Mouse (Mus musculus) limb, embryonic 12.5 days (tissue): ENCODE data around the gene Ccdc134. TPM values are rescaled to one million over a fixed set of nuclear protein-coding genes. Genes with fewer than 3 reads are reported as not detected.
A peak's percentile ranks its signal among the peaks of the same experiment; 100 is the strongest.

Experiments
- ATAC-seq: fragments of 200-750 bp; cut with Nextera tagmentation; 2 replicates; pipeline ENCODE4 v1.8.0; 2017; ENCODE audit warnings: low read depth, moderate TSS enrichment; ENCODE audit not compliant: insufficient number of reproducible peaks, insufficient read depth, low FRiP score, low TSS enrichment
- H3K27ac ChIP-seq: fragments of 300-500 bp; sonication (generic); 2 replicates; pipeline ENCODE4 v1.5.1; 2016; ENCODE audit warnings: mild to moderate bottlenecking, moderate library complexity
- H3K27me3 ChIP-seq: fragments of 300-500 bp; sonication (generic); 2 replicates; pipeline ENCODE4 v1.6.1; 2016; ENCODE audit warnings: mild to moderate bottlenecking, moderate library complexity
- H3K36me3 ChIP-seq: fragments of 300-500 bp; sonication (generic); 2 replicates; pipeline ENCODE4 v1.6.1; 2016; ENCODE audit warnings: mild to moderate bottlenecking, moderate library complexity
- H3K4me1 ChIP-seq: fragments of 300-500 bp; sonication (generic); replicated peaks from 2 replicates; pipeline ENCODE4 v1.6.1; 2016
- H3K4me2 ChIP-seq: fragments of 300-500 bp; sonication (generic); 2 replicates; pipeline ENCODE4 v1.6.1; 2016; ENCODE audit warnings: mild to moderate bottlenecking, moderate library complexity
- H3K4me3 ChIP-seq: fragments of 300-500 bp; sonication (generic); replicated peaks from 2 replicates; pipeline ENCODE4 v1.5.1; 2016; ENCODE audit warnings: mild to moderate bottlenecking
- H3K9ac ChIP-seq: fragments of 300-500 bp; sonication (generic); replicated peaks from 2 replicates; pipeline ENCODE4 v1.6.1; 2016; ENCODE audit warnings: mild to moderate bottlenecking, moderate library complexity
- H3K9me3 ChIP-seq: fragments of 300-500 bp; sonication (generic); 2 replicates; pipeline ENCODE4 v1.6.1; 2016; ENCODE audit warnings: mild to moderate bottlenecking, moderate library complexity
- WGBS: fragments of 180-500 bp; shearing (Covaris S2); methylation state at CpG from one replicate; pipeline ENCODE4 v1.1.7; 2016; 5-methylcytosine and 5-hydroxymethylcytosine counted together
- polyA plus RNA-seq: library from polyadenylated mRNA; unstranded; fragments of >200 nt; fragmentation: Nextera tagmentation; extraction: Ambion mirVana; gene quantifications from 2 replicates; pipeline ENCODE4 v1.2.1, GENCODE M21; 2016

Gene Ccdc134
- polyA plus RNA-seq, 1 experiment from 2014 or later, result 23.4 TPM

DNA sequence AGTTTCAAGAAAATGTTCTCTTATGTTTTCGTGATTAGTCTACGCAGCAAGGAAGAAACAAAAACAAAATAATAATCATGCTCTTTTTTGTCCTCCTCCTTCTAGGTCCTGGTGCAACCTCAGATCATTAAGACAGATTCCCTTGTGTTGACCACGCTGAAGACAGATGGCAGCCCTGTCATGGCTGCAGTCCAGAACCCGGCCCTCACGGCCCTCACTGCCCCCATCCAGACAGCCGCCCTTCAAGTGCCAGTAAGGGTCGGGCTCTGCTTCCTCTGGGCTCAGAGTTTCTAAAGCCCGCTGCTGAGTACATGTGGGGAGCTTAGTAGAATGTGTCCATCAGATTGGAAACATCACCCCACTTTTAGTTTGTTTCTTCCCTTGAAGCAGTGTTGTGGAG lies 44.9 kb downstream of the Ccdc134 start:
- H3K4me2 ChIP-seq, result no peak overlapping the region
- no peaks in the 10 kb centered on the region for H3K9me3 ChIP-seq
- H3K27ac ChIP-seq, result no peak overlapping the region
- H3K4me1 ChIP-seq, result peaks cover under 1% of the 10 kb centered on the region; the same call in 1 of the 2 replicates
- H3K27me3 ChIP-seq, result no peaks in the 10 kb centered on the region
- H3K36me3 ChIP-seq, result peaks cover 81% of the 10 kb centered on the region
- no peak overlapping the region for H3K9ac ChIP-seq
- WGBS, result 93% methylated on average over 8 of the region's 8 CpGs
- no peak for ATAC-seq
- H3K4me3 ChIP-seq, result no peak overlapping the region

DNA sequence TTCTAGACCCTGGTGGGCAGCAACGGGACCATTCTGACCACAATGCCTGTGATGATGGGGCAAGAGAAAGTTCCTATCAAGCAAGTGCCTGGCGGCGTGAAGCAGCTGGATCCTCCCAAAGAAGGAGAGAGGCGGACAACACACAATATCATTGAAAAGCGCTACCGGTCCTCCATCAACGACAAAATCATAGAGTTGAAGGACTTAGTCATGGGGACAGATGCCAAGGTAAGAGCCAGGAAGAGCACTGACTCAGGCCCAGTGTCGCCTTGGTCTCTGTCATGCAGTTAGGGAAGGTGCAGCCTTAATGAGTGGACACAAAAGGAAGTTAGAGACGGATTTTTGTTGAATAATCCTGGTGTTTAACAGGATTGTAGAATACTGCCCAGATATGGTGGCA lies 47.4 kb downstream of the Ccdc134 start:
- no peak for ATAC-seq
- H3K36me3 ChIP-seq, result peaks cover 97% of the 10 kb centered on the region

DNA sequence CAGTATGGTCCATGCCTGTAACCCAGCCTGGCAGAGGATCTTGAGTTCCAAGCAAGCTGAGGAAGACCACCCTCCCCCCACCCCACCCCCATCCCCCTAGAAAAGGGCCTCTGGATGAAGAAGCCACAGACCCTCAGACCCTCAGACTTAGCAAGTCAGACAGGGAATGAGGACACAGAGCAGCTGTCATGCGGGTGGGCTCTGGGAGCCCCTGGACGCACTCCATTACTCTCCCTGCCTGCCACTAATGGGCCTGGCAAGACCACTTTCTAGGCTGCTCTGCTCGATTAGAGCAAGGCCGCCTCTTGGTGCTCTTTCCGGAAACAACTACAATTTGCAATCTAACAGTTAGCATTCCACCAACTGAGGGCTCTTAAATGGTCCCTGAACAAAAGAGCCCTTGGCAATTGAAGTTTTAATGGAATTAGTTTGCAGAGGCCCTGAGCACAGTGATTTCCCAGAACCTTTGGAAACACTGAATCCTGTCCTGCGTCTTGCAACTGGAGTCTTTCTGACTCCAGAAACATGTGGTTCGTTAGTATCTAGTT lies 50.1 kb downstream of the Ccdc134 start:
- WGBS, result 81% methylated on average over 7 of the region's 7 CpGs
- H3K9me3 ChIP-seq, result peaks cover 9% of the 10 kb centered on the region
- H3K36me3 ChIP-seq, result peaks cover 97% of the 10 kb centered on the region
- no peak for ATAC-seq
- H3K9ac ChIP-seq, result no peak overlapping the region
- no peak overlapping the region for H3K27ac ChIP-seq
- no peaks in the 10 kb centered on the region for H3K4me1 ChIP-seq
- H3K27me3 ChIP-seq, result no peaks in the 10 kb centered on the region
- no peak overlapping the region for H3K4me3 ChIP-seq
- H3K4me2 ChIP-seq, result no peak overlapping the region

More for the DNA sequence above, 47.4 kb downstream of the Ccdc134 start:
- H3K9ac ChIP-seq, result no peak overlapping the region
- no peak overlapping the region for H3K4me2 ChIP-seq
- H3K9me3 ChIP-seq, result no peaks in the 10 kb centered on the region
- 96% methylated on average over 9 of the region's 9 CpGs for WGBS
- H3K4me3 ChIP-seq, result no peak overlapping the region
- H3K27ac ChIP-seq, result no peak overlapping the region
- H3K4me1 ChIP-seq, result no peaks in the 10 kb centered on the region
- no peaks in the 10 kb centered on the region for H3K27me3 ChIP-seq

DNA sequence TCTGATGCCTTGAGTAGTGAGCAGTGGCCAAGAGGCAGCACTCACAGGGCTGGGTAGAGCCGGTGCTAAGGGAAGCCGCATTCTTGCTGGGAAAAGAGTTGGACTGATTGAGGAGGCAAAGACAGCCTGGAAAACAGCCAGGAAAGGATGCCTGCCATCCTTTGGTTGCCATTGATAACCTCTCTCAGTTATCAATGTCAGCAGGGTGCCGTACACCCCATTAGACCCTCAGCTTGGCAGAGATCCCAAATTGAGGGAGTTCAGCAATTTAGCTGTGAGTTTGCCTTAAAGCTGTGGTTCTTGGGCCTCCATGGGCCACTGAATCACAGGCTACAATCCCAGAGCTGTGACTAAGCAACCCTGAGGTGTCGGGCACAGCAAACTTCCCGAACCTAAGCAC lies 53.4 kb downstream of the Ccdc134 start:
- H3K4me2 ChIP-seq, result no peak overlapping the region
- no peak overlapping the region for H3K27ac ChIP-seq
- H3K4me1 ChIP-seq, result no peaks in the 10 kb centered on the region
- H3K27me3 ChIP-seq, result no peaks in the 10 kb centered on the region
- H3K9ac ChIP-seq, result no peak overlapping the region
- no peak overlapping the region for H3K4me3 ChIP-seq
- no peak for ATAC-seq
- whole genome bisulfite sequencing, result 98% methylated on average over 5 of the region's 5 CpGs
- peaks cover 9% of the 10 kb centered on the region for H3K9me3 ChIP-seq
- H3K36me3 ChIP-seq, result peaks cover 100% of the 10 kb centered on the region

DNA sequence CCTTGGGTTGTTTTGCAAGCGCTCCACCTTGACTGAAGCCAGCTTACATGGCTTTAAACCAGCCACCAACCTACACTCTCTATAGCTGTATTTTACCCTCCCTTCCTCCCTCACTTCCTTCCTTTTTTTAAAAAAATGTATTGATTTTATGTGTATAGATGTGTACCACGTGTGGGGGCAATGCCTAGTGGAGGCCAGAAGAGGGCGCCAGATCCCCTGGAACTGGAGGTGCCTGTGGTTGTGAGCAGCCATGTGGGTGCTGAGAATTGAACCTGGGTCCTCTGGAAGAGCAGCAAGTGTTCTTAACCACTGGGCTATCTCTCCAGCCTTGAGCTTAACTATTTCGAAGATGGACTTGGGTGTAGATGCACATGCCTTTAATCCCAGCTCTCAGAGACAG lies 54.6 kb downstream of the Ccdc134 start:
- Histone ChIP-seq H3K4me1 (no peaks in the 10 kb centered on the region), H3K9ac (no peak overlapping the region), H3K9me3 (peaks cover 16% of the 10 kb centered on the region), H3K4me3 (no peak overlapping the region), H3K27ac (no peak overlapping the region), H3K4me2 (no peak overlapping the region), H3K36me3 (peaks cover 100% of the 10 kb centered on the region), H3K27me3 (no peaks in the 10 kb centered on the region)
- ATAC-seq, result no peak
- 100% methylated on average over 4 of the region's 4 CpGs for WGBS

DNA sequence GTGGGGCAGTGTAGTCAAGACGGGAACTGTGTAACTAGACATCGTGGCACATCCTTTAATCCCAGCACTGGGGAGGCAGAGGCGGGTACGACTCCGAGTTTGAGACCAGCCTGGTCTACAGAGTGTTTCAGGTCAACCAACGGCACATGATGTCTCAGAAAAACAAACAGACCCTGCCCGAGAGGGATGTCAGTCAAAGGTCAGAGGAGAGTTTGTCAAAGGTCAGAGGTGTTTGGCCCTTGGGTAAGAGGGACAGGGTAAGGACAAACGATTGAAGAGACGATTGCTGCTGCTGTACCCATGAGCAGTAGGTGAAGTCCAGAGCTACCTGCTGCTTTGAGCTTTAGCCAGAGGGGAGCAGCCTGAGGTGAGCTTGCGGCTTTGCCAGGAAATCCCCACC lies 55.9 kb downstream of the Ccdc134 start:
- Histone ChIP-seq H3K4me3 (no peak overlapping the region), H3K27me3 (no peaks in the 10 kb centered on the region), H3K4me2 (no peak overlapping the region), H3K4me1 (no peaks in the 10 kb centered on the region), H3K27ac (no peak overlapping the region), H3K36me3 (peaks cover 100% of the 10 kb centered on the region), H3K9ac (no peak overlapping the region), H3K9me3 (peaks cover 17% of the 10 kb centered on the region)
- ATAC-seq, result no peak
- WGBS, result 79% methylated on average over 10 of the region's 10 CpGs

DNA sequence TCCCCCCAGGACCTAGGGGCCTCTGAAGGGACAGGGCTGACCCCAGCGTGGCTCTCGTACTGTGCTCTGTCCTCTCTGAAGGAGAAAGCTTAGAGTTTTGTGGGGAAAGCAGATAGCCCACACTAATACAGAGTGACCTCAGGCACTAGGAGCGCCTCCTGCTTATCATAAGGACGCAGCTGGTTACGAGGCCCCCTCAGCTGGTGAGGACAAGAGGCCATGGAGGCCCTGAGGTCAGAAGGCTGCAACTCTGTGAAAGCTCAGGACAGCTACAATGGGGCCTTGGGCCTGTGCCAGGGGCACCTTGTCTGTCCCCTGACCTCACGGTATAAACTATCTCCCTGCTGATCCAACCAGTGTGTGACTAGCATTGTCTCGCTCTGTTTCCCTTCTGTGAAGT lies 56.5 kb downstream of the Ccdc134 start:
- 83% methylated on average over 7 of the region's 7 CpGs for WGBS
- no peak overlapping the region for H3K4me3 ChIP-seq
- ATAC-seq, result no peak
- peaks cover 100% of the 10 kb centered on the region for H3K36me3 ChIP-seq
- no peaks in the 10 kb centered on the region for H3K27me3 ChIP-seq
- H3K9ac ChIP-seq, result no peak overlapping the region
- H3K27ac ChIP-seq, result no peak overlapping the region
- H3K9me3 ChIP-seq, result peaks cover 17% of the 10 kb centered on the region
- no peaks in the 10 kb centered on the region for H3K4me1 ChIP-seq
- no peak overlapping the region for H3K4me2 ChIP-seq

DNA sequence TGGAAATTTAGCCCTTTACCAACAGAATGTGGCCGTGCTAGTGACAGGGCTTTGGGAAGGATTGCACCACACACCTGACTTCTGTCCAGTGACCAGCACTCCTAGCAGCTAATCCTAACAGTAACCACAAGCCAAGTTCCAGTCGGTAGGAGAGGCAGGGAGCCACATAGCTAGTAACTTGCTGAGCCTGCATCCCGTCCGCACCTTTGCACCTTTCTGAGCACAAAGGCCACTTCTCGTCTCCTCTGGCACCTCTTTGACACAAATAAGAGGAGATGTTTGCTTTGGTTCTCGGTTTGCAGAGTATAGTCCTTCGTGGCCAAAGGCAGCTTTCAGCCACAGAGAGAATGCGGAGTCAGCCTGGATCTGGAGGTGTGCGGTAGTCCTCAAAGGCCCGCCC lies 56.9 kb downstream of the Ccdc134 start:
- ATAC-seq, result no peak
- H3K27me3 ChIP-seq, result no peaks in the 10 kb centered on the region
- no peak overlapping the region for H3K4me3 ChIP-seq
- WGBS, result 89% methylated on average over 10 of the region's 10 CpGs
- peaks cover 100% of the 10 kb centered on the region for H3K36me3 ChIP-seq
- no peak overlapping the region for H3K4me2 ChIP-seq
- peaks cover 17% of the 10 kb centered on the region for H3K9me3 ChIP-seq
- 0 out of 2 replicates have a peak overlapping the region, but pooled peaks have one; percentile 23 for H3K9ac ChIP-seq
- H3K27ac ChIP-seq, result no peak overlapping the region
- no peaks in the 10 kb centered on the region for H3K4me1 ChIP-seq

DNA sequence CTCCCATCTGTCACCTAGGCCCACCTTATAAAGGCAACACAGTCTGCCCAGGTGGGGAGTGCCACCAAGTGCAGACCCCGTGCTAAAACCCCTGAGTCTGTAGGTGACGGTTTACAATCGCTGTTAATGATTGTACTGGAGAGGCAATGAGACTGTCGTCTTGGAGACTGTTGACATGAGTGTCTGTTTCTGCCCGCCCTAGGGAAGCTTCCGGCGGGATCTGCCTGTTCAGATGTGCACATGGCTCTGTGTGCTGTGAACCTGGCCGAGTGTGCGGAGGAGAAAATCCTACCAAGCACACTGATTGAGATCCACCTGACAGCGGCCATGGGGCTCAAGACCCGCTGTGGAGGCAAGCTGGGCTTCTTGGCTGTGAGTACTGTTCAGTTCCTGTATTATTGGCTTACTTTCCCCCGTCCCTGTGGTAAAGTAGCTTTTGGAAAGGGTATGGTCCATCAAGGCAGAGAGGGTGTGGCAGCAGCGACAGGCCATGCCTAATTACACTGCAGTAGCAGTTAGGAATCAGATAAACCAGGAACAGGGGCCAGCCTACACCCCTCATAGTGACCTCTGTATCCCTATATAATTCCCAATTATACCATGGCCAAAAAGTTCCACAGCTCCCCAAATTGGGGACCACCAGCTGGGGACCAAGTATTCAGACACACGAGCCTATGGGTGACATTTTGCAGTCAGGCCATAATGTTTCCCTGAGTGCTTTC lies 57.5 kb downstream of the Ccdc134 start:
- Histone ChIP-seq H3K4me3 (no peak overlapping the region), H3K27ac (no peak overlapping the region), H3K9me3 (peaks cover 17% of the 10 kb centered on the region), H3K27me3 (no peaks in the 10 kb centered on the region), H3K4me2 (no peak overlapping the region), H3K36me3 (peaks cover 99% of the 10 kb centered on the region), H3K4me1 (no peaks in the 10 kb centered on the region), H3K9ac (no peak overlapping the region)
- 89% methylated on average over 14 of the region's 14 CpGs for WGBS
- no peak for ATAC-seq

DNA sequence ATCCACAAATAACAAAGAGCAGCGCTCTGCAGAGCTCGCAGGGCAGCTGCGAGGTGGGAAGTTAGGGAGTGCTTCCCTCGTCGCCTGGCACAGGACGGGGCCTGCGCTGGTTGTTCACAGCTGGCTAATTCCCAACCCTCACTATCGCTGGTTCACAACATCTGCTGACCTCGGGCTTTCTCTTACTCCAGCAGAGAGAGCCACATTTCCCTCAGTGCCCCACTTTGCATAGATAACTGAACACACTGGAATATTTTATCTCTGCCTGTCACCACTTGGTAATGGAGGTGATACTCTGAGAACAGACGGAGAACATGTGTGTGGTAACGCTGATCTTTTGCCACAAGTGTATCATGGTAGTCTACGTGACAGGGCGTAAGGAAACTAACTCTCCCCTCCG lies 58.4 kb downstream of the Ccdc134 start:
- no peaks in the 10 kb centered on the region for H3K4me1 ChIP-seq
- no peak overlapping the region for H3K4me2 ChIP-seq
- H3K36me3 ChIP-seq, result peaks cover 99% of the 10 kb centered on the region
- no peak overlapping the region for H3K4me3 ChIP-seq
- H3K9me3 ChIP-seq, result peaks cover 17% of the 10 kb centered on the region
- 86% methylated on average over 14 of the region's 14 CpGs for WGBS
- no peaks in the 10 kb centered on the region for H3K27me3 ChIP-seq
- no peak overlapping the region for H3K27ac ChIP-seq
- H3K9ac ChIP-seq, result no peak overlapping the region
- ATAC-seq, result no peak

DNA sequence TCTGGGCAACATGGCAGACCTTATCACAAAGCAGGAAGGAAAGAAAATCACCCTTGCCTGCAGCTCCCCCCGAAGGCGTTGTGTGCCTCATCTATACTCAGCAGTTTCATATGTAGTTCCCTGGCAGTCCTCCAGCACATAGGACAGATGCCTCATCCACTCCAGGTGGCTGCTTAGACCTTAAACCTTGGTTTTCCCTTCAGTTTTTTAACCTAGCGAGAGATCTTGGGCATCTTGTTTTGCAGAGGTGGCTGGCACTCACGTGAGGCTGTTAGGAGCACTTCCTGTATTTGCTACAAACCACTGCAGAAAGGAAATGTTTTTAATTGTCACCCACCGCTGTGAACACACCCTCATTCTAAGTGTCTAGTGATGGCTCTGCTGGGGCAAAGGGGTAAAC lies 59.2 kb downstream of the Ccdc134 start:
- Histone ChIP-seq H3K27ac (no peak overlapping the region), H3K36me3 (peaks cover 99% of the 10 kb centered on the region), H3K4me3 (no peak overlapping the region), H3K9me3 (peaks cover 13% of the 10 kb centered on the region), H3K4me2 (no peak overlapping the region), H3K27me3 (no peaks in the 10 kb centered on the region), H3K9ac (no peak overlapping the region), H3K4me1 (no peaks in the 10 kb centered on the region)
- no peak for ATAC-seq
- WGBS, result 93% methylated on average over 5 of the region's 5 CpGs

DNA sequence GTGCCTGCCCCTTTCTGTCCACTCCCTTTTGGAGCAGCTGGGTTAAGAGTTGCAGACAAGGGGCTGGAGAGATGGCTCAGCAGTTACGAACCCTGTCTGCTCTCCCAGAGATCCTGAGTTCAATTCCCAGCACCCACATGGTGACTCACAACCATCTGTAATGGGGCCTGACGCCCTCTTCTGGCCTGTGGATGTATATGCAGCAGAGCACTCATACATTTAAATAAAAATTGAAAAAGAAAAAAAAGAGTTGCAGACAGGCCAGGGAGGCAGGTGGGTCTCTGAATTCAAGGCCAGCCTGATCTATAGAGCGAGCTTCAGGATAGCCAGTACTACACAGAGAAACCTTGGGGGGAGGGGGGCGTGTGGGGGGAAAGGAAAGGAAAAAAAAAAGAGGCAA lies 59.7 kb downstream of the Ccdc134 start:
- H3K9ac ChIP-seq, result no peak overlapping the region
- H3K4me1 ChIP-seq, result no peaks in the 10 kb centered on the region
- H3K27me3 ChIP-seq, result no peaks in the 10 kb centered on the region
- 87% methylated on average over 4 of the region's 4 CpGs for WGBS
- H3K9me3 ChIP-seq, result peaks cover 8% of the 10 kb centered on the region
- no peak overlapping the region for H3K4me2 ChIP-seq
- H3K27ac ChIP-seq, result no peak overlapping the region
- no peak overlapping the region for H3K4me3 ChIP-seq
- H3K36me3 ChIP-seq, result peaks cover 99% of the 10 kb centered on the region
- ATAC-seq, result no peak
